Mouse (Mus musculus) 416B (cell line): ENCODE results near the gene Kif18b.

Experiments
- DNase-seq: peaks from one replicate; pipeline ENCODE4 v3.0.0; 2011; ENCODE audit warnings: low read depth

Gene Kif18b

DNA sequence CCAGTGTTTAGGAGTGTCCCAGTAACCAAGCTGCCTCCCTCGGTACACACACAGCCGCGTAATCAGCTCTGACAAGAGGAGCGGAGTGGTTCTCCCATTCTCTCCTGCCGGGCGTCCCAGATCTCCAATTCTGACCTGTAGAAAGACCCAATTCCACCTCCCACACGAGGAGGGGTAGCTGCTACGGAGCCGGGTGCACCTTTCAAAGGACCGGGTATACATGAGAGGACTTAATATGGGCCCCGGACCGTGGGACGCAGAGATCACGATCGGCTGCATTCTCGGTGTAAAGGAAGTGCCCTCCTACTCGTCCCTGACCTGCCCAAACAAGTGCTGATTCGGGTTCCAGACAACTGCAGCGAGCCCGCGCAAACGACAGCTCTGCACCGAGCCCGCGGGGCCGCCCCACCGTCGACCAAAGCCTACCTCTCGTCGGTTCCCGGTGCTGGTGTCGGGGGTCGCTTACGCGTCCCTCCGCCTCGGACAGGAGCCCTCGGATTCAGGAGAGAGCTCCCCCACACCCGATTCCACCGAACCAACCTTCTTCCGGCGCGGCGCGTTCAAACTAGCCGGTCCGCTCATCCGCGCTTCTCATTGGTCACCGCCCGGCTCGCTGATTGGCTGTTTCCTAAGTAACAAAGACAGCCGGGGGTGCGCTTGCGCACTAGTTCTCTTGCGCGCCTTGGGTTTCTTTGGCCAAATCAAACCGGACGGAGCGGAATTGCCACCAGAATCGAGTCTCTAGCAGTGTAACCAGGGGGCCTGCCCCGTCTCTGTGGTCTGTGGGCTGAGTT is at the start of gene Kif18b:
TSS of gene Kif18b (minus strand) at position 568 of the 794 bp plus-strand sequence.
- peak; percentile 99 for DNase-seq

DNA sequence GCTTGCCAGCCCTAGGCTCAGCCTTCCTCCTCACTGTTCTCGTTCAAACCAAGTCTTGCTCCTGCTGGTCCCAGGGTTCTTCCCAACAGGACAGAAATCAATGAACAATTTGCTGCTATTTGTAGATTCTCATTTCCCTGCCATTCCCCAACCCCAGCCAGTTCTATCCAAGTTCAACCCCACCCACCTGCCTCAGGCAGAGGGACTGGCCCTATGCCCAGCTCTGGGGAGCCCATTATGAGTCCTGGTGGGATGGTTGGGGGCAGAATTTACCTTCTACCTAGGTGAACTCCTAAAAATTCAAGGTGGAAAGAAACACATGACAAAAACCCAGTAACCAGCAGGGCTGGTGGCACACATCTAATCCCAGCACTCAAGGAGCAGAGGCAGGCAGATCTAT is 47.4 kb upstream of the Kif18b start:
- no peak for DNase-seq

DNA sequence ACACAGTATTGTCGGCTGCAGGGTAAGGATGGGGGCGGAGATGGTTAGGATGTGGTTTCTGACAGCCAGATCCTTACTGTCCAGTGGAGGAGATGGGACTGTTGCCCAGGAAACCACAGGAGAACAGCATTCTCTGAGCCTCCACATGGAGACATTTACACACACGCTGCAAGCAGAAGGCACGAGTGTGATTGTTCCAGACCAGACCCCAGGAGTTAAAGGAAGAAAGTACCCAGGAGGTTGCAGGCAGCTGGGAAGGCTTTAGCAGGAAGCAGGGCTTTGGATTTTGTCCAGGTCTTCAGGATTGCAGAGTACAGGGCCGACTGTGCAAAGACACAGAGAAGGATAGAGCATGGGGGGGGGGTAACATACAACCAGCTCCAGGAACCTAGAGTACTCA is 46.7 kb upstream of the Kif18b start:
- DNase-seq = peak; percentile 9

DNA sequence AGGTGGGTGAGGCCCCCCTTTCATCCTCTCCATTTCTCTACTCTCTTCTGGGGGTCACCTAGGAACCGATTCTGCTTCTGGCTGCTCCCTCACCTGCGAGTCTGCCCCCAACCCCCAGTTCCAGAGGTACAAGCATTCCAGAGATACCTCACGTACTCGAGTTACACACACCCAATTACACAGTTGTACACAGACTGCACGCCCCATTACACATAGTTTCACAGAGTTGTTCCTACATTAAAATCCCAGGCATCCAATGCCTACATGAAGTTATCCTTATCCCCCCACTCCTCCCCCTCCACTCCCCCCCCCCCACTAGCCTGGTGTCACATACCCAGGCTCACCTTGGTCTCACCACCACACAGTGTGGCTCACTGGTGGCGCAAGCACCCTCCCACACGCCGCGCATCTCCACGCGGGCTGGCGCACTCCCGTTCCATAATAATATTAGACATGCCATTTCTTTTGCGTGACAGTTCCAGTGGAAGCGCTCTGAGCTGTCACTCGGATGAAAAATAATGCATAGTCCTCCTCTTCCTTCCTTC is 39.7 kb upstream of the Kif18b start:
- no peak for DNase-seq

DNA sequence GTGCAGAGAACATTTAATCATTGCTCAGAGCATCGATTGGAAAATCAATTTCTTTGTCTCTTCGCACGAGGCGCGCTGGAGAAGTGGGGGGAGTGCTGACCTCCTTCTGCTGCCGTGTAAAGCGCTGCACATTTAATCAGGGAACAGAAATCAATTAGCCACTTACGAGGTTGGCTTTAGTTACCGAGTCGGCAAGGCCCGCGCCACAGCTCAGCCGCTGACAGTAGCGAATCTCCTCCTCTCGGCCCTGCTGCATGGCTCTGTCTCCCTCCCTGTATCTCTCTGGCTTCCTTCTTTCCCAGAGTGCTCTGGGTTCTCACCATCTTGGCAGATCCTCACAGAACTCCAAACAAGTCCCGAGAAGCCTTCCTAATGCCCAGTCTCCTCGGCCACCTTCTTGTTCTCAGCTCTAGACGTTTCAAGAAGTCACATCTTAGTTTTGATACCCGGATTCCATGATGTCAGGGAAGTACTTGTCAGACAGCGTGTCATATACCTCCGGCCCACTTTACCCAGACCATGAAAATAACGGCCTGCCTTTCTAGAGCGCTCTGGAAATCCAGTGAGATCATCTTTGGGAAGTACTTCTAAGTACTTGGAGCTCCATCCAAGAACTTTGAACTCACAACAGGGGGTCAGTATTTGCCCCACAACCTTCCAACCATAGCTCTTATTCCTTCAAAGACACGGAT is 39.1 kb upstream of the Kif18b start:
- no peak for DNase-seq

DNA sequence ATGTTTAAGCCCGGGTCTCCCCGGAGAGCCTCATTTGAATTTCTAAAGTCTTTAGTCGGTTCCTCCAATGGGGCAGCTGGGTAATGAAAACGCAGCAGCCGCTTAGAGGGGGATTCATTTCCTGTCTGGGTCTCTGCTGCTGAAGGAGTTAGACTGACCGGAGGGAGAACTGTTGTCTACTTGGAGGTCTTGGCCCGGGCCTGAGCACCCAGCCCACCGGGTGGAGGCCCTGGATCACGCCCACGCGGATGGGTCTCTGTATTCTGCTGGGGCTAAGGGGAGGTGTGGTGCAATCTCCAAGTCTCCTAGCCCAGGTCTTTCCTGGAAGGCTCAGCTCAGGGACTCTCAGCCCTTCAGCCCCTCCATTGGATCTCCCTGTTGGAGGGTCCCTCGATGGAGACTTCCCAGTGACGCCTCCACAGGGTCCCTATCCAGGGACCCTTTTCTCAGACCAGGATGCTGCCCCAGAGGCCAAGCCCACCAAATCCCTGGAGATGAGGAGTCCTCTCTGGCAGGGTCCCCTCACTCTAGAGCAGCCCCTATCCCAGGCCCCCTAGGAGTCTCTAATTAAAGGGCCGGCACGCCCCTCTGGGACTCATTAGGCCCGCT is 38.4 kb upstream of the Kif18b start:
- no peak for DNase-seq

DNA sequence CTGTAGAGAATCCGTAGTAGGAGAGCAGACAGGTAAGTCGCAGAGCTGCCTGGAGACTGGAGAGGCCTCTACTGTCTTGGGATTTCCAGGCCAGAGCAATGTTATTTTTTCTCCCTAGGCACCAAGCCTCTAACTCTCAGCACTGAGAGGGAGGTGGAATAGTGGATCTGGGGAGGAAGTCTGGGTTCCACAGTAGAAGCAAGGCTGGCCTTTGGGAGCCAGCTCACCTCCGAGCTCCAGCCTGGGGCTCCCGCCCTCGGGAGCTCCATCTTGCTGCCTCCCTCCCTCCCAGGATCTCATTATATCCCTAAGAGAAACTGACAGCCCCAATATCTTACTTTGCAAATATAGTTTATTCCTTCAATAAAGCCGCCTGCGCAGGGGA is 37.9 kb upstream of the Kif18b start:
- no peak for DNase-seq

DNA sequence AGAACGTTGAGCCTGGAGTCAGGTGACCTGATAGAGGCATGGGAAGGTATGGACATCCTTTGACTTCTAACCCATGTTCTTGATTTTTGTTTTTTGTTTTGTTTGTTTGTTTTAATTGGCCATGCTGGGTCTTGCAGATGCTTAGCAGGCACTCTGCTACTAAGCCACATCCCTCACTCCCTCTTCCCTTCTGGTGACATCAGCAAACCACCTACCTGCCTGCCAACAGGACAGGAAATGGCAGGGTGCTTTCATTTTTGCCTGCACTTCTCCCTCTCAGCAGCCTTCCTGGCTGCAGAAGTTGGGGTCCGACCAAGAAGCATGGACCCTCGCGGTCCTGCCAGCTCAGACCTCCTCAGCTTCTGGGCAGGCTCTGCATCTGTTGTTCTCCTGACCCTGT is 36.2 kb upstream of the Kif18b start:
- no peak for DNase-seq

DNA sequence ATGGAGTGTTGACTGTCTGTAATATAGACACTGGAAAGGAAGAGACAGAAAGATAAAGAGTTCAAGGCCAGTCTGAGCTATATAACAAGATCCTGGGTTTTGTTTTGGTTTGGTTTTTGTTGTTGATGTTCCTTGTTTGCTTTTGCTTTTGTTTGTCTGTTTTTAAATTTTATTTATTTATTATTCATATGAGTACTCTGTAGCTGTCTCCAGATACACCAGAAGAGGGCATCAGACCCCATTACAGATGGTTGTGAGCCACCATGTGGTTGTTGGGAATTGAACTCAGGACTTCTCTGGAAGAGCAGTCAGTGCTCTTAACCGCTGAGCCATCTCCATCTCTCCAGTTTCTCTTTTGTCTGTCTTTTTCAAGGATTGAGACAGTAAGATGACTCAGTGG is 33.9 kb upstream of the Kif18b start:
- peak; percentile 8 for DNase-seq

DNA sequence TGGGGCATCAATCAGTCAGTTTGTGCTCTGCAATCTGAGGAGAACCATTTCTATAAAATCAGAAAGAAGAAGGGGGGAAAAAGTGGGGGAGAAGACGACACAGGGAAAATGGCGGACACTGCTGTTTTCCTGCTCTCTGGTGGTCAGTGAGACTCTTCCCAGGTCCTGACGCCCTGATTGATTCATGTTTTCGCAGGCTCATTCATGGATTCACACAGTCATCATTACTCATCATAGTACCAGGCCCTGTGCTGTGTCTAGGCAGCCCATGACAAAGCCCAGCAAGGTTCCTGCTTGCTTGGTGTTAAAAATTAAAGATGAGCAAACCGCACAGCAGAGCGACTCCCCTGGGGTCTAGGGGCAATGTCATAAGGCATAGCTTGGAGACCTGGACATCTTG is 33.5 kb upstream of the Kif18b start:
- DNase-seq = no peak

DNA sequence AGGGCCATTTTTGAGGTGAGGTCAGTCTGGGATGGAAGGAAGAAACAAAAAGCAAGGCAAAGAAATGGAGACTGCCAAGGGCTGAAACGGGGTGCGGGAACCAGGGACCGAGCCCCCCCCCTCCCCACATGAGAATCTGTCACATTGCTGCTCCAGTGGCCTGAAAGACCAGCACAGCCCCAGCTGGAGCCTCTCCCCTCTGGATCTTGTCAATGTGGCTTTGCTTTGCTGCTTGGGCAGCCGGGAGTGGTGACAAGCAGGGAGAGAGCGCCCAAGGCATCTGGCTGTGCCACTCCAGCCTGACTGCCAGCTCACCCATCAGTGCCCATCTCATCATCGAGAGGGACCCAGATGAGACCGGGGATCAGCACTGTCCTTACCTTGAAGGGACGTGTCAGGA is 32.8 kb upstream of the Kif18b start:
- DNase-seq = no peak

DNA sequence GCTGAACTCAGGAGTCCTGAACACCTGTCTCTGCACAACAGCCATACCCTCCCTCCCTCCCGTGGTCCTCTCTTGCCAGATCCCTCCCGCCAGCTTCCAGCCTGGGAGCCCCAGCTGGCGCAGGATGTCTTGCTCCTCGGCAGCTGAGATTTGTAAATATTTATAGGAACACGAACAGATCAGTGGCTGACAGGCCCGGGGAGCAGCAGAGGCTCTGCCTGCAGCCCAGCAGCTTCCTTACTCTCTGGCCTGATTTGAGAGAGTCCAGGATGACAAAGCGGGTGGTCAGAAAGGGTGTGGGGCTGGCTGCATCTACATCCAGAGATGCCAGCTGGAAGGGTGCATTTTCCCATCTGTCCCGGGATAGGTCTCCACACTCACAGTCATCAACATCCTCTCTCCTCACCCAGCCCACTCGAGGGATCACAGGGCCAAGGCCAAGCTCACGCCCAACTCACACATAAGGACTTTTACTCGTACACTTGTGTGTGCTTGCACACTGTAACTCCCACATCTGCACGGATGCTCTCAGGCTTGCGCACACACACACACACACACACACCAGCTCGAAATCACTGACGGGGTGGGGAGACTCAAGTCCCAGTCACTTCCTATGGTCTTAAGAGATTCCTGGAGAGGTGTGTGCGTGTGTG is 32.2 kb upstream of the Kif18b start:
- DNase-seq = no peak

DNA sequence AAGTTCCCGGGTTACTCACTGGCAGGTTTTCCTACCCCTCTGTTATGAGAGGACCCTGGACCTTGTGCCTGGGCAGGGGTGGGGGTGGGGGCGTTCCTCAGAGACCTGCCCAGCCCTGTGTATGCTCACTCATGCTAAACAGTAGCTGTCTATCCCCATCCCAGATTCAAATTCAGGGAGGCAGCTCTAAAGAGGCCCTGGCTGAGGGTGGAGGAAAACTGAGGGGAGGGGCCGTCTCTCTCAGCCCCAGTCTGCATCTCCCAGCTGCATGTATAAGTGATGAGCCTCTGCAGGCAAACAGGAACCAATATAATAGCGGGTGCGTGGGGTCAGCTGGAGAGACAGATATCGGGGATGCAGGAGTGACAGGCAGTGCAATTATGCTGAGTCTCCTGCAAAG is 28.0 kb upstream of the Kif18b start:
- no peak for DNase-seq

DNA sequence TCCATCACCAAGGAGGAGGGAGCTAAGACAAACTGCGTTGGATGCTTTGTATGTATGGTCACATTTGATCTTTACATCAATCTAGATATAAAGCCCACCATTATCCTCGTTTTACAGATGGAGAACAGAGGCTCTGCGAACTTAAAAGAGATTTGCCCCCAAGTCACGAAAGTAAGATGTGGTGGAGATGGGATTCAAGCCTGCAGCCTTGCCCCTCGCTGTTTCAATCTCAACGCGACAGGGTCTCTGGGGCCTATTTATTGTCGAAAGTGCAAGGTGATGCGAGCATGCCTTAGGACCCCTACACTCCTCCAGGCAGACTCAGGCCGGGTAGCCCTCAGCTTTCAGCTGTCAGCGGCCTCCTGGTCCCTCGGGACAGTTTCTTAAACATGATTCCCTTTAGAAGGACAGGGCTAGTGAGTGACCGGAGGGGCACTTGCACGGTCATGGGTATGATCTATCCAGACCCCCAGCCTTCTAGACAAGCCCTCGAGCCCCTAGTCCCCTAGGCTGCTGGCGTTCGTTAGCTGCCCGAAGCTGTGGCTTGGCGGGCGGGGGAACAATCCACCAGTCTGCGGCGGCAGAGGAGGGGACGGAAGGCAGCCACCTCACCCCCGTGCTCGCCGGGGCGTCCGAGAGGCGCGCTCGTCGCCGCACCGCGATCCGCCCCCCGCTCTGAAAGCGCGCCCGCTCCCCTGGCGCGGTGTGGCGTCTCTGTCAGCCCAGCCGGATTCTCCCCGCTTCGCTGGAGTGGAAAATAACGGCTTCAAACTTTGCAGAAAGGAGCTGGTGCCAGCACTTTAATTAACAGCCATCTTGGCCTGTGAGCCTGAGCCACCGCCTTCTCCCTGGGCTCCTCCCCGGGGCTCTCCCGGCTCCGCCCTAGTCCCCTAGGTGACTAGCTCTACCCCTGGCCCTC is 23.4 kb upstream of the Kif18b start:
- DNase-seq = no peak

DNA sequence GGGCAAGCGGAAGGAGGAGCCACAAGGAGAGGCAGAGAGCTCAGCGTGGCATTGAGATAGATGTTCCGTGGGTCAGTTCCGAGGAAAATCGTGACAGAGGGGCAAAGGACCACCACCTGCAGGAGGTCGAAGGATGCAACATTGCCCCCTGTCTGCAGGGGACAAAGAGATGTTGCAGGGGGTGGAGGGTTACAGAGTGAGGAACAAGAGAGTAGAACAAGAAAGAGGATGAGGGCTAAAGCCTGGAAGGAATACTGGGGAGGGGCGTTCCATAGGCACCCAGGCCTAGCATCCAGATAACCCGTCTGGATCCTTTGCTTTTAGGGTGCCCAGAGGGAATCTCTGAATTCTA is 22.0 kb upstream of the Kif18b start:
- DNase-seq = no peak

DNA sequence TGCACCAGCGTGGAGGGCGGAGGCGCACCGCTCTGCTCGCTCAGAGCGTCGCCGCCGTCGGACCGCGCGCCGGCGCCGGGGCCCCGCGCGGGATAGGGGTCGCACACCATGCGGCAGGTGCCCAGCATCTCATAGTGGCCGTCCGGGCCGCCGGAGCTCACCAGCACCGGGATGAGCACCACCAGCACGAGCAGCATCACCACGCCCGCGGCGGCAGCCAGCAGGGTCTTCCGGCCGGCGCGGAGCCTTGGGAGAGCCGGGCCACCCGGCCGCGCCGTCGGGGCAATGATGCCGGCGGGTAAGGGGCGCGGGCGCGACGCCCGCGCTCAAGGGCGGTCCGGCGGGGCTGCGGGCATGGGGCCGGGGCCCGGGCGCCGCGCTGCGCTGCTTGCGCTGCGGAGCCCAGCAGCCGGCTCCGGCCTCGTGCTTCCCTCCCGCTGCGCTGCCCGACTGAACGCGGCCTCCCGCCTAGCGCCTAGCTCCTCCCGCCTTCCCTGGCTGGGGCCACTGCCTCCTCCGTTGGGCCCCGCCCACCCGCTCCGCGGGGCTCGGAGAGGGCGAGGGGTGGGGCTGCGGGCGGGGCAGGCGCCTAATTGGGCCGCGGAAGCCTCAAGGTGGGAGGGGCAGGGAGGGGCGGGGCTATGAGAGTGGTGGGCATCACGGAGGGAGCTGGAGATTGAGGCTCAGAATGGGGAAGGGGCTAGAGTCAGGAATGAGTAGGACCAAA is 21.5 kb upstream of the Kif18b start, which contains the start of gene C1ql1:
TSS of gene C1ql1 (minus strand) at position 424 of the 727 bp plus-strand sequence.
- no peak for DNase-seq

DNA sequence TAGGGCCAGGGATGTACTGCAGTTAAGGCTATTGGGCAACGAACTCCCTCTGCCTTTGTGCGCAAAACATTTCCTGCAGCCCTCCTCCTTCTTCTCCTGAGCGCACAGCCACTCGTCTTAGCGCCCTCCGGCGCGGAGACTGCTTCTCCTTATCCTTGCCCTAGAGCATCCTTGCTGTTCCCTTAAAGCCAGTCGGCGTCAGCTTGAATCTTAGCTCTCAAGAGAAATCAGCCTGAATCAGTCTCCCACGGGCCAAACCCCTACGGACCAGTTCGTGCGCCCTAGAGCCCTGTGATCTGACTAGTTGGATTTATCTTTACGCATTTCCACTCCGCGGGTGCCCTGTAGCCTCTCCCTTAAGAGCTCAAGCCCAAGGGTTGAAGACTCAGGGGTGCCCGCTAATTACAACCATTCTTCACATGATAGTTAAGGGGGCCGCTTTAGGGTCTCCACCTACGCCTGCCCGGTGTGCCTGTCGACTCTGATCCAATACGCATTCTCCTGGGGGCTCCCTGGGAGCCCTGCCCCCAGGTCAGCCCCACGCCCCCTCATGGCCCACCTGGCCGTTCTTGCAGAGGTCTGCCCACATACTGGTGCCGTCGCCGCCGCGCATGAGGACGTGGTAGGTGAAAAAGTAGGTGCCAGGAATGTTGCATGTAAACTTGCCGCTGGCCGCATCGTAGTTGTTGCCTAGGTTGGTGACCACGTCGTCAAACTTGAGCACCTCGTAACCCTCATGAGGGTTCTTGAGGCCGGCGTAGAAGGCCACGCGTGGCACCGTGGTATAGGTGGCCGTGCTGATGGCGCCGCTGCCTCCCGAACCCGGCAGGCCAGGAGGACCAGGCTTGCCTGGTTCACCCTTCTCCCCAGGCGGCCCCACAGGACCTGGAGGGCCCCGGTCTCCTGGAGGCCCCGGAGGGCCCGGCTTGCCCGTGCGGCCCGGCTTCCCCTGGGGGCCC is 20.7 kb upstream of the Kif18b start:
- DNase-seq = no peak

DNA sequence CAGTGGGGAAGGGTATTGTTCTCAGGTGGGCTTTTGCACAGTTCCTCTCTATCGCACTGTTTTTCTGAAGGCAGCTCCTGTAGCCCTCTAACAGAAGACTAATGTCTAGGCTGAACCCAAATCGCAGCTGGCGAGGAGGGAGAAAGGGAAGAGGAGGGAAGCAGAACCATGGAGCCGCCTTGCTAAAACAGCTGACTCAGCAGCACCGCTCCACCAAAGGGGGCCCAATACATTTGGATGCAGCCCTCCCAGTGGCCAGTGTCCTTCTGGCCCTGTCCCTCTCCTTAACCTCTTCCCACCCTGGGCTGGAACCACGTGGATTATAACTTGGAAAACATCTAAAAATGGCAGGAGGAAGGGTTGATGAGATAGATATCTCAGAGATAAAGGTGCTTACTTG is 16.3 kb upstream of the Kif18b start:
- DNase-seq = no peak

DNA sequence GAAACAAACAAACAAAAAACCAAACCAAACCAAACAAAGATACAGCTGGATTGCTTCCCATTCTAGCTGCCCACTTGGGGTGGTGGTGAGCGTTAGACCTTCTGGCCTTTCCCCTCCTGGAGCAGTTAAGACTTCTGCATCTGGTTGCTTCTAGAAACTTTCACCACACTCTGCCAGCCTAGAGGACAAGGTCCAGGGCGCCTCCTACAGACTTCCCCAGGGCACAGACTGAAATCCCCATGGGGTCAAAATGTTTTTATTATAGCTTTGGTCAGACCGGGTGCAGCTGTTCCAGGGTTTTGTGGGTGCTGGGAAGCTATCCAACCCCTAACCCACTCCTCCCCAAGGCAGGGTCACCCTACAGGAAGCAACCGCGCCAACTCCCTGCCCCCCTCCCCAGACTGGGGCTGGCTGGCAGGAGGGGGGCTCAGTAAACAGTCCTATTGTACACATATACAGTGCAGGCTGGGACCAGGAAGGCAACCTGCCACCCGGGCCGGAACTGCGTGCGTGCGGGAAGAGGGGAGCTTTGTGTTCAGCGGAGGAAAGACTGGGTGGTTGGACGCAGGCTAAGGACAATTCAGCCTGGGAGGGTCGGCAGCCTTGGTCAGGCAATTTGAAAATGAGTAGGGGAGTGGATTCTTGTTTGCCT is 14.2 kb upstream of the Kif18b start:
- no peak for DNase-seq
